Mouse (Mus musculus) kidney, adult 18-20 months (tissue): Measurements from ENCODE around the gene Olfr711.
"Not testable (repeated sequence)": the region's sequence is repeated elsewhere in the genome, so short reads cannot be mapped to it uniquely, and the experiment has no call there.

Source experiments
- DNase-seq: peaks from one replicate; pipeline ENCODE4 v3.0.0; 2021

The Olfr711 gene

DNA sequence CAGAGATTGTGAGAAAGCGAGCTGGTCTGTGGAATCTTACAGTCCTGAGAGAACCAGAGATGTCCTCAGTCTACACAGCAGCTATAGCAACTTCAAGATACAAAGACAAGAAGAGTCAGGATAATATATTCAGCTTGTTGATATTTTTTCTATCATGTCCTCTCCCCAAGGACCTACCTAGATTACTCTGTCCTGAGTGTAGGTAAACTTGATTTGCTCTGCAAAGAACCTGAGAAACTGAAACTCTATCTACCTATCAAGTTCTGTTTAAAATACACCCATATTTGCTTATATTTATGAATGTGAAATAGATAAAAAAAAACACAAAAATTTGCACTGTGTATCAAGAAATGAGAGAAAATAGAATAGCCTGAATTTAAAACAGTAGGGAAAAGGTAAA lies at the start of gene Olfr711:
Olfr711 (minus strand) TSS at position 101 of the 400 bp plus-strand sequence.
- no peak for DNase-seq

DNA sequence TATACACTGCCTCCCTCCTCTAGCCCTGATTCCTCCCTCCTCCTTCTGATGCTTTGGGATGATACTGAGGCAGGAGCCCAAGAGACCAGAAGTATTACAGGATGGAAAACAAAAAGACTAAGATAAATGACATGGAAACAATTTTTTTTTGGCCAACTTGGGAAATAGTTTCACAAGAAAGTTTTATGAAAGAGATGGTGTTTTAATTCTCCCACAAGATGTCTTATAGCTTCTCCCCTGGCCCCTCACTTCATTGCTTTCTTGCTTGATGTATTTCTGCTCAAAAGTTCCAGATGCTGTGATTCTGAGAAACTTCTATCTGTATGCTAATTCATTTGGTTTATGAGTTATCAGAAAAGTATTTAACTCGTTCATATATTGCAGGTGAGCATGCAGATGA lies 30.7 kb upstream of the Olfr711 start, which contains the start of gene Olfr2:
Olfr2 (minus strand) TSS at position 101 of the 400 bp plus-strand sequence.
- DNase-seq, result no peak

DNA sequence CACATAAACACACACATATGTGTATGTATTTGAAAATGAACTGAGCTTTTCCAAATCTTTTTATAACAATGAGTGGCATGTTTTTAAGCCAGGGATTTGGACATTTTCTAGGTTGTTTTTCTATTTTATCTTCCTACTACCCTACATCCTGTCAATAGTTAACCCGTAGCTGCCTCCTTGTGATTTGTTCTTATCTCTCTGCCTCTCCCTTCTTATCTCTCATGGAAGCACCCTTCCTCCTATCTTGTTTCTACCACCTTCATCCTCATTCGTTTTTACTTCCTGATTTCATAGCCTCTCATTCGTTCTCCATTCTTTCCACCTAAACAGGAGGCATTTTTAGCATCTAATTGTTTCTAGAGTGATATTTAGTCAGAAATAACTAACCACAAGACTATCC lies 28.9 kb upstream of the Olfr711 start:
- no peak for DNase-seq

DNA sequence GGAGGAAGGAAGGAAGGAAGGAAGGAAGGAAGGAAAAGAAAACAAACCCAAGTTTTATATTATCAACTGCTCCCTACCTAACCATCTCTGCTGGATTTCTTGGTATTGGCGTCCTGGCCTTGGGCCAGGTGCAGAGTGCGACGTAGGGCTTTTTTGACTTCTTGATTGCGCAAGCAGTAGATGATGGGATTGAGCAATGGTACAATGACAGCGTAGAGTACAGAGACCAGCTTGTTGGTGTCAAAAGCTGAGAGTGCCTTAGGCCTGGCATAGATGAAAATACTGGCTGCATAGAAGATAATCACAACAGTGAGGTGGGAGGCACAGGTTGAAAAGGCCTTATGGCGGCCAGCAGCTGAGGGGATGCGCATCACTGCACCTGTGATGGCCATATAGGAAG lies 25.5 kb upstream of the Olfr711 start:
- DNase-seq, result no peak

DNA sequence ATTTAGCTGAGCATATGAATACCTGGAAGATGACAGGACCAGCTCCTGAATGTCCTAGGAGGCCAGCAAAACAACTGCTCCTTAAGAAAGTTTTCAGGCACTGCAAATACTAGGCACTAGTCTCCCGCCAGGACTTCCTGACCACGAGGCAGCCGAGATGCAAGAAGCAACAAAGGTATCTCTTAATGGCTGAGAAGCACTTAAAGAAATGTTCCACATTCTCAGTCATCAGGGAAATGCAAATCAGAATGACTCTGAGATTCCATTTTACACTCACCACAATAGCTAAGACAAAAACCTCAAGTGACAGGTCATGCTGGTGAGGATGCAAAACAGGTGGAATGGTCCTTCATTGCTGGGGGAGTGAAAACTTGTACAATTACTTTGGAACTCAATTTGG lies 10.0 kb upstream of the Olfr711 start:
- no peak for DNase-seq

DNA sequence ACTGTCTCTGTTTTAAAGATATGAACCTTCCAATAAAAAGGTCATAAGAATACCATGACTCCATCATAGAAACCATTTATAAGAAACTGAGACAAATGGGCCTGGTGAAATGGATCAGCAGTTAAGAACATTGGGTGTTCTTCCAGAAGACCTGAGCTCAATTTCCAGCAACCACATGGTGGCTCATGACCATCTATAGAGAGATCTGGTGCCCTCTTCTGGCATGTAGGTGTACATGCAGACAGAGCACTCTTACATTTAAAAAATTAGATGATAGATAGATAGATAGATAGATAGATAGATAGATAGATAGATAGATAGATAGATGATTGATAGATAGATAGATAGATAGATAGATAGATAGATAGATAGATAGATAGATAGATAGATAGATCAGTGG lies 7.8 kb downstream of the Olfr711 start:
- not testable (repeated sequence) for DNase-seq

DNA sequence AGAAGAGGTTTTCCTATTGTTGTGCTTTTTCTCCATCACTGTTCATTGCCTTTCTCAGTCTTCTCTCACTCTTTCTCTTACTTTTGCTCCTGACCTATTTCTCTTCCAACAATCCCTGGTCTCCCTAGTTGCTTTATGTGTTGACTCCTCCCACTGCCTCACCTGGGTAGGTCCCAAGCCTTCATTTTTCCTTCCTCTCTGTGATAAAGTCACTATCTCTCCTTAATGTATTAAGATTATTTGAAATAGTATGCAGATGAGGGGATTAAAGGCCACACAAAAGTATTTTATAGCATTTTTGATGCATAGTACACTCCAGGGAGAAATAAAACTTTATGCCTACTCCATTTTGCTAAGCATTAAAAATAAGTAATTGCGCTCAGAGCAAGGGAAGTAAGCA lies 11.4 kb downstream of the Olfr711 start, which contains the start of gene Olfr6:
Olfr6 (minus strand) TSS at position 101 of the 400 bp plus-strand sequence.
- DNase-seq, result no peak

DNA sequence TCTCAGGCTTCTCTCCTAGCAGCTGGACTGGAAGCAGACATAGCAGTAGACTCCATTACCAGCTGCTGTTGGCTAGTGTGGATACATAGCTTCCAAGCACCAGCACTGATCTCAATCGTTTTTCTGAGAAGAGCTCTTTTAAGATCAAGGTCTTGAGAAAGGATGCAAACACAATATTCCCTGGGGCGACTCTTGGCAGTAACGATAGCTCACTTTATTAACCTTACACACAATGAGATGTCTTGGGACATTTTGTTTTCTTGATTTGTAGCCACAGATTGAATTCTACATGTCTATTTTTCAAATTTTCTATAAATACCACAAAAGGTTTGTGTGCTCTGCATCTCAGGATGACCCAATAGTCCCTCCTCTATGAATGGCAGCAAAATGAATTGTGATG lies 27.0 kb downstream of the Olfr711 start, which contains the start of gene Olfr710:
Olfr710 (minus strand) TSS at position 101 of the 400 bp plus-strand sequence.
- no peak for DNase-seq

DNA sequence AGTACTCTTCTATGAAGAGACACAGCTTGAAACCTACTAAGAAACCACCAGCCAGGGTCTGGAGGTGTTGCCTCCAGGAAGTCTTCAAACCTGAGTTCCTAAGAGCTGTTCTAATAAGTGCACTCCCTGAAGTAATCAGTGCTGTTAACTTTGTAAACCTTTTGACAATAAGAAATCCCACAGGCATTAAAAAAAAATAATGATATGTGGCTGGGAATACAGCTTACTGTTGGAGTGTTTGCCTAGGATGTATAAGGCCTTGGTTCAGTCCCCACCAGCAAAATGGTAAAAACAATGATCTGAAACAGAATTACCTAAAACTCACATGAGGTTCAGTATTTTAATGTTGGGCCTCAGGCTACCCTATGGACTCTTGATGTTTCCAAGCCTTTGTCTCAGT lies 43.1 kb downstream of the Olfr711 start, which contains the start of gene Olfr709-ps1:
Olfr709-ps1 (minus strand) TSS at position 101 of the 400 bp plus-strand sequence.
- no peak for DNase-seq

DNA sequence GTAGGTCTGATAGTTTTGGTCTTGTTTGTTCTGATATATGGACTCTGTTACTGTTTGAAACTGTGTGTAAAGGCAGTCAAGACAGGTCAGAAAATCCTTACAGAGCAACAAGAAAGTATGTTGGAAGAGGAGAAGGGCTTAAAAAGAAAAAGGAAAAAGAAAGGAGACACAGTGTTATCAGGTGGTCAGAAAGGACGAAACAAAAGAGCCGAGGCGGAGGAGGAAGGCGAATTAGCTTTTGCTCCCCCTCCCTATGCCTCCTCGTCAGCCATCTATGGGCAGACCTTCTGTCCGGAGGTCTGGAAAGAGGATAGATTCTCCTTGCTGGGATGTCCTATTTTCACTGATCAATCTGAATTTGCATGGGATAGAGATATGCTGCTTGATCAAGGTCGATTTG lies 54.3 kb downstream of the Olfr711 start:
- not testable (repeated sequence) for DNase-seq
